21 mouse cellular contexts compared by ENCODE assay signal in genomic region chr1:188385733-188386261, GRCm38 (mm10).
A peak's percentile ranks its signal among the peaks of the same experiment; 100 is the strongest.
DNase-seq lines count a peak whose midpoint lies in the region; ATAC-seq lines count a peak whose summit lies in the region.
"Had no signal": no experiment of that assay in that cellular context is flagged by ENCODE, and none has a peak within 500 bp of the region (broad histone marks: within the 10 kb centered on the region; RNA-seq: fewer than 3 reads in every experiment).

No protein-coding gene starts in this region.

- 15% methylated on average over 7 of the region's 7 CpGs for WGBS in heart, embryonic 10.5 days
- WGBS in intestine, embryonic 15.5 days, result 42% methylated on average over 7 of the region's 7 CpGs
- 44% methylated on average over 7 of the region's 7 CpGs for WGBS in intestine, embryonic 16.5 days
- WGBS in liver, embryonic 12.5 days (ENCODE audit: insufficient replicate concordance), result 34% methylated on average over 7 of the region's 7 CpGs

- intact Hi-C loops in heart, postnatal 10 days (cut with DNase I), result no loop called here

- H3K27me3 ChIP-seq in heart, embryonic 10.5 days (ENCODE audit: insufficient read depth, poor library complexity, severe bottlenecking), result no peaks in the 10 kb centered on the region
- no peaks in the 10 kb centered on the region for H3K27me3 ChIP-seq in intestine, embryonic 15.5 days (replicated peaks)
- H3K27me3 ChIP-seq in intestine, embryonic 16.5 days (replicated peaks; ENCODE audit: control insufficient read depth, insufficient read depth, low read length), result no peaks in the 10 kb centered on the region
- no peaks in the 10 kb centered on the region for H3K27me3 ChIP-seq in liver, embryonic 12.5 days (replicated peaks)
- H3K27me3 ChIP-seq: CH12.LX; forebrain, embryonic 13.5 days had no signal

- peak; percentile 34; the same call in 1 of the 2 replicates for ATAC-seq in intestine, embryonic 15.5 days
- no peak for ATAC-seq in intestine, embryonic 16.5 days
- ATAC-seq in liver, embryonic 12.5 days, result peak; percentile 62
- ATAC-seq: forebrain, embryonic 13.5 days; hindbrain, postnatal 0 days had no signal

- H3K4me3 ChIP-seq in heart, embryonic 10.5 days, result no peak overlapping the region
- no peak overlapping the region for H3K4me3 ChIP-seq in intestine, embryonic 15.5 days (replicated peaks)
- H3K4me3 ChIP-seq in intestine, embryonic 16.5 days (ENCODE audit: low read length), result no peak overlapping the region
- no peak overlapping the region for H3K4me3 ChIP-seq in liver, embryonic 12.5 days
- H3K4me3 ChIP-seq: forebrain, embryonic 13.5 days; left cerebral cortex, adult 2 months had no signal

- peak; percentile 87 for DNase-seq in heart, embryonic 10.5 days (ENCODE audit: low spot score)
- DNase-seq in heart, postnatal 10 days, result no peak
- DNase-seq in yolk sac, embryonic 10.5 days (ENCODE audit: low spot score), result peak; percentile 25
- DNase-seq in adrenal gland, adult 2 months, result no peak
- DNase-seq in kidney, adult 9 months, result no peak
- DNase-seq: adrenal gland, postnatal 14 days; cerebellum, adult 8-10 months; gastrocnemius, postnatal 36 days; lung, adult 2 months; lung, postnatal 36 days; midbrain, embryonic 14.5 days; retina, postnatal 1 day; right cerebral cortex, postnatal 4 days; thymus, postnatal 25 days had no signal

- H3K27ac ChIP-seq in heart, embryonic 10.5 days, result no peak overlapping the region
- no peak overlapping the region for H3K27ac ChIP-seq in intestine, embryonic 15.5 days
- no peak overlapping the region for H3K27ac ChIP-seq in intestine, embryonic 16.5 days (ENCODE audit: low read length)
- H3K27ac ChIP-seq in liver, embryonic 12.5 days, result peak overlapping the region; percentile 91
- H3K27ac ChIP-seq: forebrain, embryonic 13.5 days; hindbrain, postnatal 0 days; left cerebral cortex, adult 2 months had no signal

- no peaks in the 10 kb centered on the region for H3K9me3 ChIP-seq in heart, embryonic 10.5 days
- H3K9me3 ChIP-seq in intestine, embryonic 15.5 days, result no peaks in the 10 kb centered on the region
- H3K9me3 ChIP-seq in intestine, embryonic 16.5 days (ENCODE audit: control insufficient read depth, low read length), result no peaks in the 10 kb centered on the region
- no peaks in the 10 kb centered on the region for H3K9me3 ChIP-seq in liver, embryonic 12.5 days (replicated peaks)
- H3K9me3 ChIP-seq: forebrain, embryonic 13.5 days had no signal

- H3K36me3 ChIP-seq in heart, embryonic 10.5 days, result no peaks in the 10 kb centered on the region
- H3K36me3 ChIP-seq in intestine, embryonic 15.5 days, result no peaks in the 10 kb centered on the region
- no peaks in the 10 kb centered on the region for H3K36me3 ChIP-seq in intestine, embryonic 16.5 days (ENCODE audit: control insufficient read depth, insufficient read depth, low read length)
- no peaks in the 10 kb centered on the region for H3K36me3 ChIP-seq in liver, embryonic 12.5 days

- H3K4me1 ChIP-seq in heart, embryonic 10.5 days, result peaks cover 38% of the 10 kb centered on the region
- no peaks in the 10 kb centered on the region; the same call in 1 of the 2 replicates for H3K4me1 ChIP-seq in intestine, embryonic 15.5 days (replicated peaks)
- no peaks in the 10 kb centered on the region; the same call in 1 of the 2 replicates for H3K4me1 ChIP-seq in intestine, embryonic 16.5 days (ENCODE audit: control insufficient read depth, insufficient read depth, low read length)
- H3K4me1 ChIP-seq in liver, embryonic 12.5 days, result peaks cover 48% of the 10 kb centered on the region
- H3K4me1 ChIP-seq: forebrain, embryonic 13.5 days had no signal

- H3K9ac ChIP-seq in intestine, embryonic 15.5 days, result no peak overlapping the region
- no peak overlapping the region for H3K9ac ChIP-seq in intestine, embryonic 16.5 days (ENCODE audit: low read depth, low read length)
- no peak overlapping the region for H3K9ac ChIP-seq in liver, embryonic 12.5 days
- H3K9ac ChIP-seq: forebrain, embryonic 13.5 days had no signal

- H3K4me2 ChIP-seq in intestine, embryonic 15.5 days (replicated peaks), result no peak overlapping the region
- H3K4me2 ChIP-seq in intestine, embryonic 16.5 days (ENCODE audit: low read depth, low read length), result no peak overlapping the region
- H3K4me2 ChIP-seq in liver, embryonic 12.5 days, result 0 out of 2 replicates have a peak overlapping the region, but pooled peaks have one; percentile 8
- H3K4me2 ChIP-seq: forebrain, embryonic 13.5 days had no signal

Comparison
In these comparisons a context has a peak if more than half of its experiments do, and no peak if none do; other contexts are left out.
1. DNase-seq: peak in heart, embryonic 10.5 days (single experiment) and yolk sac, embryonic 10.5 days (single experiment); none in heart, postnatal 10 days (0 of 2), adrenal gland, adult 2 months (single experiment) and kidney, adult 9 months (single experiment).